Mouse (Mus musculus): Measurements from ENCODE around the gene Grik3.

GRCm38 (mm10) chr4:125486616-125487015 lies 3.9 kb upstream of the Grik3 start:
- no peak for TF ChIP-seq ZC3H11A (IDR thresholded peaks at IDR 0.05; ENCODE audit: borderline replicate concordance, low read depth, low read length)
- TF ChIP-seq ZNF384 (IDR thresholded peaks at IDR 0.05; ENCODE audit: low read depth, low read length) = no peak
- TF ChIP-seq HCFC1 (IDR thresholded peaks at IDR 0.05; ENCODE audit: borderline replicate concordance, insufficient read depth, low read length) = no peak
- no peak for TF ChIP-seq MAFK (IDR thresholded peaks at IDR 0.05; ENCODE audit: insufficient read depth, low read depth, low read length)
